Mouse (Mus musculus) urinary bladder, adult 18-20 months (tissue): Measurements from ENCODE around the gene Cdk9.

Experiments
- DNase-seq, 2 experiments: peaks; one replicate each; pipeline ENCODE4 v3.0.0; 2022; ENCODE audit warnings: low spot score in 2 of 2, mixed read lengths in 2 of 2

Cdk9 gene

GRCm38 (mm10) chr2:32677683-32678082, 35.2 kb downstream of the Cdk9 start:
- DNase-seq: no peak

GRCm38 (mm10) chr2:32676821-32677220, 36.1 kb downstream of the Cdk9 start:
- no peak for DNase-seq

- DNase-seq: no peak
These were observed 39.5 kb downstream of the Cdk9 start for GRCm38 (mm10) chr2:32673176-32673917.

GRCm38 (mm10) chr2:32671907-32672595, 40.8 kb downstream of the Cdk9 start:
- DNase-seq: no peak

- no peak for DNase-seq
These were observed 41.7 kb downstream of the Cdk9 start for GRCm38 (mm10) chr2:32671147-32671546.

- no peak for DNase-seq
These were observed 43.0 kb downstream of the Cdk9 start for GRCm38 (mm10) chr2:32669876-32670275.

- DNase-seq: no peak
These were observed 44.7 kb downstream of the Cdk9 start for GRCm38 (mm10) chr2:32668176-32668575.

GRCm38 (mm10) chr2:32667775-32668174, 45.1 kb downstream of the Cdk9 start:
- no peak for DNase-seq

GRCm38 (mm10) chr2:32665853-32666252, 47.0 kb downstream of the Cdk9 start:
- DNase-seq: no peak

GRCm38 (mm10) chr2:32665345-32665744, 47.5 kb downstream of the Cdk9 start:
- DNase-seq: no peak

- DNase-seq: no peak
These were observed 50.6 kb downstream of the Cdk9 start for GRCm38 (mm10) chr2:32662291-32662690.

GRCm38 (mm10) chr2:32661509-32662107, 51.3 kb downstream of the Cdk9 start:
- DNase-seq: peak; percentile 47 to 49

GRCm38 (mm10) chr2:32658873-32659272, 54.0 kb downstream of the Cdk9 start:
- no peak for DNase-seq

GRCm38 (mm10) chr2:32655826-32656225, 57.0 kb downstream of the Cdk9 start:
- DNase-seq: no peak
